Mouse (Mus musculus): ENCODE data around the gene Krt71.

The Krt71 gene

DNA sequence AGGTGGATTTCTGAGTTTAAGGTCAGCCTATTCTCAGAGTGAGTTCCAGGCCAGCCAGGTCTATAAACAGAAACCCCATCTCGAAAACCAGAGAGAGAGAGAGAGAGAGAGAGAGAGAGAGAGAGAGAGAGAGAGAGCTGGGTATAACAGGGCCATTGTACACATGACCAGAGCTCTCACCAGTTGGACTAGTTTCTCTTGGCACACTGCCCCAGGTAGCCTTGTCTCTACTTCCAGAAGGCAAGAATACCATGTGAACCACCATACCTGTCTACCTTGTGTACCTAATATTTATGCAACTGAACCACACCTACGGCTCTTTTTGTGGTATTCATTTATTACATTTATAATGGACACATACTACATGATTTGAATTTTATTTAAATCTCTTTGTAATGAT lies 54.7 kb downstream of the Krt71 start:
- no peak for DNase-seq (ENCODE audit: low spot score)
